ENCODE assay signal across 32 mouse cellular contexts in the genomic region with DNA sequence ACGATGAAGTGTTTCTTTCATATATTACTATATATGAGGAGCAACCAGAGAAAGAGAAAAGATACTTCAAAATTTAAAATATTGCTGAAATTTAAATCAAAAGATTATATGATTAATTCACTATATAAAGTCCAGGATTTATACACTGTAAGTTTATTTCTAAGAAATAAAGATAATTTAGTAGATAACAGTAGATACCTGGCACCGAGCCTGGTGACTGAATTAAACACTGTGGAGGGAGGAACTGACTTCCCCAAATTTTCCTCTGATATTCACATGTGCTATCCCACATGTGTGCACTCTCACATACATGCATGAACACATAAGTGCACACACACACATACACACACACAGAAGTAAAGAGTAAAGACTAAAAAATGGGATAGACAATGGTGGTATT.
"Had no signal": no experiment of that assay in that cellular context is flagged by ENCODE, and none has a peak within 500 bp of the region (broad histone marks: within the 10 kb centered on the region; RNA-seq: fewer than 3 reads in every experiment).

No protein-coding gene starts in this region.

- H3K36me3 ChIP-seq: heart, embryonic 12.5 days; heart, embryonic 13.5 days; heart, embryonic 15.5 days; hindbrain, embryonic 10.5 days; hindbrain, embryonic 12.5 days; hindbrain, embryonic 13.5 days; hindbrain, embryonic 15.5 days; intestine, embryonic 15.5 days; kidney, embryonic 15.5 days had no signal

- ATAC-seq: hindbrain, embryonic 16.5 days; hindbrain, postnatal 0 days; inflammation-experienced regulatory T-cells, adult 6 months; intestine, embryonic 15.5 days; intestine, embryonic 16.5 days; intestine, postnatal 0 days had no signal

- DNase-seq: heart, postnatal 10 days; heart, postnatal 14 days; heart, postnatal 36 days; heart, postnatal 4 days; kidney, adult 11 months; kidney, adult 18-20 months; kidney, adult 2 months; kidney, adult 8-10 months; kidney, adult 9 months; kidney, postnatal 10 days; kidney, postnatal 14 days; kidney, postnatal 25 days; kidney, postnatal 36 days; kidney, postnatal 4 days had no signal

- H3K4me2 ChIP-seq: heart, embryonic 12.5 days; heart, embryonic 13.5 days; heart, embryonic 15.5 days; hindbrain, embryonic 12.5 days; hindbrain, embryonic 13.5 days; hindbrain, embryonic 14.5 days; hindbrain, embryonic 15.5 days; intestine, embryonic 15.5 days; kidney, embryonic 15.5 days had no signal

- H3K9ac ChIP-seq: heart, embryonic 12.5 days; heart, embryonic 13.5 days; heart, embryonic 15.5 days; hindbrain, embryonic 12.5 days; hindbrain, embryonic 13.5 days; hindbrain, embryonic 14.5 days; hindbrain, embryonic 15.5 days; intestine, embryonic 15.5 days; kidney, embryonic 15.5 days had no signal

- H3K27ac ChIP-seq: heart, embryonic 13.5 days; heart, embryonic 15.5 days; hindbrain, embryonic 10.5 days; hindbrain, embryonic 12.5 days; hindbrain, embryonic 13.5 days; hindbrain, embryonic 14.5 days; hindbrain, embryonic 15.5 days; hindbrain, postnatal 0 days; intestine, embryonic 15.5 days; kidney, embryonic 15.5 days; kidney, postnatal 0 days; layer of hippocampus, adult 2 months; left cerebral cortex, adult 2 months had no signal

- H3K4me1 ChIP-seq: intestine, embryonic 15.5 days had no signal

- H3K9me3 ChIP-seq: heart, embryonic 12.5 days; heart, embryonic 13.5 days; heart, embryonic 15.5 days; hindbrain, embryonic 10.5 days; hindbrain, embryonic 12.5 days; hindbrain, embryonic 13.5 days; hindbrain, embryonic 15.5 days; intestine, embryonic 15.5 days; kidney, embryonic 15.5 days had no signal

- H3K4me3 ChIP-seq: heart, embryonic 12.5 days; heart, embryonic 13.5 days; heart, embryonic 15.5 days; hindbrain, embryonic 10.5 days; hindbrain, embryonic 12.5 days; hindbrain, embryonic 13.5 days; hindbrain, embryonic 15.5 days; intestine, embryonic 15.5 days; kidney, embryonic 15.5 days; layer of hippocampus, adult 2 months; left cerebral cortex, adult 2 months had no signal

- H3K27me3 ChIP-seq: heart, embryonic 12.5 days; heart, embryonic 13.5 days; heart, embryonic 15.5 days; hindbrain, embryonic 12.5 days; hindbrain, embryonic 13.5 days; hindbrain, embryonic 15.5 days; intestine, embryonic 15.5 days; kidney, embryonic 15.5 days had no signal
